Mouse (Mus musculus) adrenal gland, postnatal 14 days (tissue): ENCODE measurements around the gene Ltbp1. TPM values are rescaled to one million over a fixed set of nuclear protein-coding genes. Genes with fewer than 3 reads are reported as not detected.

Experiments
- DNase-seq: peaks from one replicate; pipeline ENCODE4 v3.0.0; 2021; ENCODE audit warnings: mixed read lengths
- total RNA-seq: library from RNA; stranded (reverse); gene quantifications from 2 replicates; pipeline ENCODE4 v1.2.3, GENCODE M21; 2021

The Ltbp1 gene
- total RNA-seq, 1 experiment from 2014 or later: 12.7 TPM

DNA sequence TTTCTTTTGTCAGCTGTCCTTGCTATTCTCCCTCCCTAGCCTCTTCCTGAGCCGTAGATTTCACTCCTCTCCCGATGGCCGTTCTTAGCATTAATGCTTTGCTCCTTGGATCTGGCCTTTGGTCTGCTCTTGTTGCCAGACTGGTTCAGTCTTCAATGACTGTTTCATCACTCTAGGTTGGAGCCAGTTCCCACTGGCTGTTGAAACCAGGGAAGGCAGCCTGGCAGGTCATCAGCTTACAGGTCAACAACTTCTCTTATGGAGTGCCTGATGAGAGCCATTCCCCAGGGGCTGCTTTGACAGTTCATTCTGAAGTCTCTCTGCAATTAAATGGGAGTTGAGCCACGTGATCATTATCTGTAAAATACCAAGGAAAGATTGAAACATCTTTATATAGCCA, 295.5 kb downstream of the Ltbp1 start:
- peak; percentile 53 for DNase-seq

- no peak for DNase-seq
Measured at GRCm38 (mm10) chr17:75304807-75305420, 299.5 kb downstream of the Ltbp1 start.

- no peak for DNase-seq
Measured at GRCm38 (mm10) chr17:75305714-75306113, 300.3 kb downstream of the Ltbp1 start.

DNA sequence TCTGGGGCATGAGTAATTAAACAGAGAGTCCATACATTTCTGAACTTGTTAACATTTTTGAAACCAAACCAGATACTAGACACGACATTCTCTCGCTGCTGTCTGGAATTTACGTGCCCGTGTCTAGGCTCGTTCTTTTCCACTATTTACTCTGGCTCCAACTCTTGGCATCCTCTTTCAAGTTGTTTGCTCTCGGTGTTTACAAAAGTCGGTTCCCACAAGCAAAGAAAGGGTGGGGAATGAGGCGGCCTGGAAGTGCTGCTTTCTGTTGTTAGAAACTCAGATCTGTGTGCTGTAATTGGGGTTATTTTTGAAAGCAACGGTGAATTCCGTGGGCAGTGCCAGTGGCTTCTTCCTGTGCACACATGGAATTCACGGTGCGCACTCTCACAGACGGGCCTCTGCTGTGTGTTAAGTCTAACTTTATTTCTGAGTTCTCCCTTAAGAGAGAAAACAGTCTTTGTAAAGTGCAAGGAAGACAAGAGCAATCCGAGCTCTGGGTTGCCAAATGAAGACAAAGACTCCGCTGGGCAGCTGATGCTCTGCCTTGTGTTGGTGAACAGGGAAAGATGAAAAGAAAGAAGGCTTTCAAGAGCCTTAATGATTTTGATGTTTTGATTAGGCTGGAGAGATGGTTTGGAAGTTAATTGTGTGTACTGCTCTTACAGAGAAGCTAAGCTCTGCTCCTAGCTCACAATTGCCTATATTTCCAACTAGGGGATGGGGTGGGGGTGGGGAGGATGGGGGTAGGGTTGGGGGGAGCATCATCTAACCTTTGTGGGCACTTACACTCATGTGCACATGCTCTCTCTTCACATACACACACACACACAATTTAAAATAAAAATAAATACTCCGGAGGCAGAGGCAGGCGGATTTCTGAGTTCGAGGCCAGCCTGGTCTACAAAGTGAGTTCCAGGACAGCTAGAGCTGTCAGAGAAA, 302.0 kb downstream of the Ltbp1 start:
- DNase-seq: no peak

DNA sequence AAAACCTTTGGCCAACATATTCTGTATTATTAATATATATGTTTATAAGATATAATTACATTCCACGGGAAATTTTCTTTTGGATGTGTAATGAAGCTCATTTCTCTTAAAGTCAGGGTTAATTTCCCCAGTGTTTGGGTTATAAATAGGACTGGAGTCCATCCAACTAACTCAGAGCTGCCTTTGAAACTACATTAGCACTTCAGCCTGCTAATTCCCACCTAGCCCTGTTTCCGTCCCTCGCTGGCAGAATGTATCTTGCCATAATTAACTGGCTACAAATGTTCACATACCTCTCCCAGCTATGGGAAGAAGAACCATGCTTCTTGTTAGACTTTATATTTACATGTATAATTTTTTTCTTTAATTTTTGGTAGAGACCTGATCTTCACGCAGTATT, 311.7 kb downstream of the Ltbp1 start:
- DNase-seq: no peak

- DNase-seq: no peak
Measured at GRCm38 (mm10) chr17:75323229-75323628, 317.9 kb downstream of the Ltbp1 start.

GRCm38 (mm10) chr17:75323766-75324165, 318.4 kb downstream of the Ltbp1 start:
- no peak for DNase-seq

- DNase-seq: no peak
Measured at GRCm38 (mm10) chr17:75328102-75328639, 322.8 kb downstream of the Ltbp1 start.

- no peak for DNase-seq
Measured at GRCm38 (mm10) chr17:75330366-75330765, 325.0 kb downstream of the Ltbp1 start.

DNA sequence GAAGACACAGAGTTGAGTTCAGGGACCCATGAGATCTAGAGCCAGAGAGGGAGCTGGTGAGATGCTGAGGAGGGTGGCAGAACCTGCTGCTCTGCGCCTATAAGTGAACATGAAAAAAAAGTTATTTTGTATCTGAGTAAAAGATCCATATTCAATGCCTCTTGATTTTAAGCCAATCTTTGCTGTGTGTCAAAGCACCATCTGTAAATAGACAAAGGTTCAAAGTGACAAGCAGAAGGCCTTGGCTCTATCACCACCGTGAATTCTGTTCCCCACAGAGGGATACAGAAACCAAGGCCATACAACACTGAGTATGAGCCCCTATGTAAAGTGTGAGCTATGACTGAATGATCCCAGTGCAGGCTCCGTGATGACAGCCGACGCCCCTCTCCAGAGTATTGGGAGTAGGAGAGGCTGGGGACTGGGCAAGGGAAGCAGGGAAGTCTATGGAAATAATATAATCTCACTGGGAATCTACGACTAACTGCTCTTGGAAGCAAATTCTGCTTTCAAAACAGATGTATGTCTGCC, 326.1 kb downstream of the Ltbp1 start:
- no peak for DNase-seq

GRCm38 (mm10) chr17:75332289-75332688, 326.9 kb downstream of the Ltbp1 start:
- no peak for DNase-seq

- DNase-seq: no peak
Measured at GRCm38 (mm10) chr17:75333011-75333410, 327.6 kb downstream of the Ltbp1 start.

GRCm38 (mm10) chr17:75333759-75334158, 328.4 kb downstream of the Ltbp1 start:
- no peak for DNase-seq

GRCm38 (mm10) chr17:75335649-75336048, 330.3 kb downstream of the Ltbp1 start:
- DNase-seq: no peak

DNA sequence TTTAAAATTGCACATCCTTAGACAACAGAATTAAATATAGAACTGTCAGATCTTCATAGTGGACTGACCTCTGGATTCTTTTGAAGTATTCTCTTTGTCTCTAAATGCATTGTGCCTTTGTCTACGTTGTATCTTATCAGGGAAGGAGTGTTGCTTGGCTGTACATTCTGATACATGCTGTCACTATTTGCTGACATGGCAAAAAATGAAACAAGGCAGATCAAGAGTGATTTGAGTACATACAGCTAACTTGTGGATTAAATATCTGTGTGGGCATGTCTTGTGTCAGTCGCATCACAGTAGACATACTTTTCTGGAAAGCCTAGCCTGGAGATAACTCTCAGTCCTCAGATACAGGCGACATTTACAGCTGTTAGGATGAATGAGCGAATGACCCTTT, 335.9 kb downstream of the Ltbp1 start:
- DNase-seq: no peak

- no peak for DNase-seq
Measured at GRCm38 (mm10) chr17:75345116-75345515, 339.7 kb downstream of the Ltbp1 start.

DNA sequence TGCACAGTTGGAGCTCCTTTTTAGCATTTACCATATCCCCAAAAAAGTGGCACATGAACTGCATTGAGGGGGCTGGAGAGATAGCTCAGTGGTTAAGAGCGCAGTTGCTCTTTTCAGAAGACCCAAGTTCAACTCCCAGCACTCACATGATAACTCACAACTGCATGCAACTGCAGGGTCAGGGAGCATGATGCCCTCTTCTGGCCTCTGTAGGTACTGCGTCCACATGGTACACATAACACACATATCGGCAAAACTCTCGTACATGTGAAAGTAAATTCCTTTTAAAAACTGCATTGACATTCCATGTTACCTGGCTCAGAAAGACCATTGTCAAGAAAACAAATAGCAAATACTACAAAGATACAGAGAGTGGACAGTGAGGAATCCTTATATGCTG, 342.0 kb downstream of the Ltbp1 start:
- no peak for DNase-seq

- peak; percentile 26 for DNase-seq
Measured at GRCm38 (mm10) chr17:75349109-75349508, 343.7 kb downstream of the Ltbp1 start.

GRCm38 (mm10) chr17:75349602-75350001, 344.2 kb downstream of the Ltbp1 start:
- DNase-seq: no peak

DNA sequence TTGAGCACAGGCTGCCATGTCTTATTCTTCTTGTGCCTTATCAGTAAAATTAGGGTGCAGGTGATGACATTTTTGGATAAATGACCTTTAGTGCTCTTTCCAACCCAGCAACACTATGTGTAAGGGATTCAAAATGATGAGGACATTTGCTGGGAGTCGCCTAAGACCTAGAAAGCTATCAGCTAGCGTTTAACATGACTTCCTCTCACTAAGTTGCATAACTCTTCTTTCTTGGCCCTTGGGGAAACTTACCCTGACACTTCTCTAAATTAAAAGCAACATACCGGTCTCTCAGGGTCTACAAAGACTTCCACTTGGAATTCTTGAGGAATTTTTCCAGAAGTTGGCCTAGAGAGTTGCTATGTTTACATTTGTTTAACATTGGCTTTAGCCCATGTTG, 348.0 kb downstream of the Ltbp1 start:
- no peak for DNase-seq

GRCm38 (mm10) chr17:75355431-75355830, 350.1 kb downstream of the Ltbp1 start:
- no peak for DNase-seq

DNA sequence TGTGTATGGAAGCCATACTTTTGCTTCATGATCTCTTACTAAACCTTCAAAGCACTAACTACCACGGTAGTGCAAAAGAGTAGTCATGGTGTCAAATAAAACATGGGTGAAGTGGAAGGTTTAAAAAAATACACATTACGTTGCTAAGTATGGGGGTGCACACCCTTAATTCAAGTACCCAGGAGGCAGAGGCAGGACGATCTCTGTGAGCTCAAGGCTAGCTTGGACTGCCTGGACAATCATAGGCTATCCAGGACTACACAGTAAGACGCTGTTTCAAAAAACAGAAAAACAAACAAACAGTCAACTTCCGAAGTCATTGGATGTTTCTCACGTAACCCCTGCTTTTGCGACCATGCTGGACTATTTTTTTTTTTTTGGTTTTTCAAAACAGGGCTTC, 354.7 kb downstream of the Ltbp1 start:
- DNase-seq: no peak

DNA sequence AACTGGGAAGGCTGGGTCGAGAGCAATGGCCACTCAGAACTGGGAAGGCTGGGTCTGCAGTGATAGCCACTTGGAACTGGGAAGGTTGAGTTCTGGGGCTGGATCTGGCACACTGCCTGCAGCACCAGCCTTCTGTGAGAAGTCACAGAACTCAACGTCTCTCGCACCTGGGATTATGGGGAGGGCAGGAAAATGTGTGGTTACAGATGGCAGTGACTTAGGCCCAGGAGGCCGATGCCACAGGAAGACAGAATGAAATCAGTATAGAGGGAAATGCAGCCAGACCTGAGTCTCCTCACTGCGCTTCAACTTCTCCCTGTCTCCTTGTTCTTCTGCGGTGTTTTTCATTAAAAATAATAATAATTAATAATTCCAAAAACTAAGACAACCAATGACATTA, 361.0 kb downstream of the Ltbp1 start:
- no peak for DNase-seq
